Mouse (Mus musculus): ENCODE data around the gene Polr2b. TPM values are rescaled to one million over a fixed set of nuclear protein-coding genes. Genes with fewer than 3 reads are reported as not detected.

The Polr2b gene
- polyA plus RNA-seq, 2 experiments = 25.7 to 33.6 TPM

DNA sequence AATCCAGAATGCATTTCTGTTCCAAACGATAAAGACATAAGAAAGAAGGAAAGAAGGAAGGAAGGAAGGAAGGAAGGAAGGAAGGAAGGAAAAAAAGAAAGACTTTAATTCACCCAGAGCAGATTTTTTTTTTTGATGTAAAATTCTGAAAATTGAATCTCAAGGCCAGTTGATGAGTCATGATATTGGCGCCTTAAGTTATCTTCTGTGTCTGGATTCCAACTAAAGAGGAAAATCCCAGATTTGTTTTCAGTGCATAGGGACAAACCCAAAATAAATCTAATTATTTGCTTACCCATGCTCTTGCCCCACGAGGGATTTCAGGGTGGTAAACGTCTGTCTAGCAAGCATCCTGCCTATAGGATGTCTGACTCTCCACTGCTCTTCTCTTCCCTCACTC is 51.1 kb downstream of the Polr2b start:
- Histone ChIP-seq H3K27ac (no peak overlapping the region), H3K27me3 (ENCODE audit: control insufficient read depth, insufficient read depth, low read length) (no peaks in the 10 kb centered on the region), H3K36me3 (replicated peaks; ENCODE audit: control insufficient read depth, insufficient read depth, low read depth) (no peaks in the 10 kb centered on the region), H3K4me3 (ENCODE audit: insufficient read depth in 1 of 2, low read depth in 2 of 2, low read length in 2 of 2) (no peak overlapping the region), H3K9ac (replicated peaks) (no peak overlapping the region), H3K4me2 (ENCODE audit: low read depth) (no peak overlapping the region), H3K4me1 (replicated peaks; ENCODE audit: control insufficient read depth in 2 of 2, insufficient read depth in 2 of 2, low read length in 1 of 2) (peaks cover 0 to 6% of the 10 kb centered on the region in 2 experiments; a peak in 1 of 4 replicates), H3K9me3 (ENCODE audit: control insufficient read depth, low read length) (no peaks in the 10 kb centered on the region)
- TF ChIP-seq CTCF (IDR thresholded peaks at IDR 0.05; ENCODE audit: low read depth) (no peak), EP300 (IDR thresholded peaks at IDR 0.05; ENCODE audit: low read depth) (no peak)
- ATAC-seq (ENCODE audit: insufficient read depth) (no peak), DNase-seq (ENCODE audit: low read depth in 3 of 3, low spot score in 3 of 3) (no peak)
- 43% methylated on average over 4 of the region's 4 CpGs for WGBS (ENCODE audit: insufficient replicate concordance)

GRCm38 (mm10) chr5:77362120-77362519 is 52.2 kb downstream of the Polr2b start:
- Histone ChIP-seq H3K27me3 (ENCODE audit: control insufficient read depth, insufficient read depth, low read length) (no peaks in the 10 kb centered on the region), H3K9ac (replicated peaks) (no peak overlapping the region), H3K4me2 (ENCODE audit: low read depth) (no peak overlapping the region), H3K4me3 (ENCODE audit: insufficient read depth in 1 of 2, low read depth in 2 of 2, low read length in 2 of 2) (no peak overlapping the region), H3K27ac (no peak overlapping the region), H3K36me3 (replicated peaks; ENCODE audit: control insufficient read depth, insufficient read depth, low read depth) (no peaks in the 10 kb centered on the region), H3K4me1 (replicated peaks; ENCODE audit: control insufficient read depth in 2 of 2, insufficient read depth in 2 of 2, low read length in 1 of 2) (peaks cover 0 to 6% of the 10 kb centered on the region in 2 experiments; a peak in 1 of 4 replicates), H3K9me3 (ENCODE audit: control insufficient read depth, low read length) (no peaks in the 10 kb centered on the region)
- no peak for DNase-seq (ENCODE audit: low read depth in 3 of 3, low spot score in 3 of 3)
- TF ChIP-seq EP300 (IDR thresholded peaks at IDR 0.05; ENCODE audit: low read depth) (no peak), CTCF (IDR thresholded peaks at IDR 0.05; ENCODE audit: low read depth) (no peak)
- ATAC-seq (ENCODE audit: insufficient read depth) = no peak
- WGBS (ENCODE audit: insufficient replicate concordance) = 43% methylated on average over 3 of the region's 3 CpGs

DNA sequence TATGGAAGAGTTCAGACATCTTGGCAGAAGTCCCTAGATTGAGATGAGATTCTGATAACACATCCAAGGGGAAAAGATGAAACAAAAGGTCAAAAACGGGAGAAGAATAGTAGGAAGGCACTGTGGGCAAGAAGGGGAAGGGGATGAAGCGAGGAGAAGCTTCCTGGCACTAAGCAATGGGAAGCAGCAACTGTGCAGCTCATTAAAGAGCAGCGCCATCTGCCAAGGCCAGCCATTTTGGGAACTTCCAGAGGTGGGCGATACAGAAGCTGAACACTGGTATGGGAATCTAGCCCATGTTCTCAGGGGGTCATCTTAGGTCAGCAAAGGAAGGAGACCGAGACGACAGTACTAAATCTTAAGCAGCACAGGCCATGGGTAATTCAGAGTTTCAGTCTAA is 53.7 kb downstream of the Polr2b start:
- no peaks in the 10 kb centered on the region for H3K4me1 ChIP-seq (replicated peaks; ENCODE audit: control insufficient read depth in 2 of 2, insufficient read depth in 2 of 2, low read length in 1 of 2)
- no peak overlapping the region for H3K4me3 ChIP-seq (ENCODE audit: insufficient read depth in 1 of 2, low read depth in 2 of 2, low read length in 2 of 2)
- H3K9ac ChIP-seq (replicated peaks) = no peak overlapping the region
- DNase-seq (ENCODE audit: low read depth in 3 of 3, low spot score in 3 of 3) (no peak), ATAC-seq (ENCODE audit: insufficient read depth) (no peak)
- H3K4me2 ChIP-seq (ENCODE audit: low read depth) = no peak overlapping the region
- no peaks in the 10 kb centered on the region for H3K36me3 ChIP-seq (replicated peaks; ENCODE audit: control insufficient read depth, insufficient read depth, low read depth)
- no peak overlapping the region for H3K27ac ChIP-seq
- H3K9me3 ChIP-seq (ENCODE audit: control insufficient read depth, low read length) = no peaks in the 10 kb centered on the region
- TF ChIP-seq CTCF (IDR thresholded peaks at IDR 0.05; ENCODE audit: low read depth) (no peak), EP300 (IDR thresholded peaks at IDR 0.05; ENCODE audit: low read depth) (no peak)
- 59% methylated on average over 6 of the region's 6 CpGs for WGBS (ENCODE audit: insufficient replicate concordance)
- H3K27me3 ChIP-seq (ENCODE audit: control insufficient read depth, insufficient read depth, low read length) = no peaks in the 10 kb centered on the region

DNA sequence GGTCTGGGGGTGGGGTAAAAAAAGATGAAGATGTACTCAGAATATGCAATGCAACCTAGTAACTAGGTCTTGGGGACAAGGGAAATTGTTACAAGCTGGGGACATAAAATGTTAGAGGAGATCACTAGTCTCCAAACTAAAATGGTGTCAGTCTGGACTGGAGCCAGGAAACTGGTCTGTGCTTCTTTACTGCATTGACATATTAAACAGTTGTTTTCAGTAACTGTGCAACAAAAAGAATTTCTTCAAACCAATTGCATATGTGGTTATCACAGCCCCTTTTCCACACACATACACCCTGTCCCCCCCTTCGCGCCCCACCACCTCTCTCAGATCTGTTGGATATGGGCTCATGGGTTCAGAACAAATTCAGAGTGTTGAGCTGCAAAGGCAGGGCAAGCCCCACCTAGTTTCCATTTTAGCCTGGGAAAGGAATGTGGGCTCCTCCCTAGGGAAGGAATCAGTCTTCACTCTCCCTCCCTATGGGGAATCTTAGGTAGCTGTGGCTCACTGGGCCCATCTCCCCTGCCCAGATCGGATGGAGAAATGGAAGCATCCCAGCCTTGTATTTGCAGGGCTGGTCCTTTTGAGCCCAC is 54.6 kb downstream of the Polr2b start:
- Histone ChIP-seq H3K9ac (replicated peaks) (no peak overlapping the region), H3K4me3 (ENCODE audit: insufficient read depth in 1 of 2, low read depth in 2 of 2, low read length in 2 of 2) (no peak overlapping the region), H3K4me1 (replicated peaks; ENCODE audit: control insufficient read depth in 2 of 2, insufficient read depth in 2 of 2, low read length in 1 of 2) (no peaks in the 10 kb centered on the region), H3K27me3 (ENCODE audit: control insufficient read depth, insufficient read depth, low read length) (no peaks in the 10 kb centered on the region), H3K27ac (no peak overlapping the region), H3K4me2 (ENCODE audit: low read depth) (no peak overlapping the region), H3K9me3 (ENCODE audit: control insufficient read depth, low read length) (no peaks in the 10 kb centered on the region), H3K36me3 (replicated peaks; ENCODE audit: control insufficient read depth, insufficient read depth, low read depth) (no peaks in the 10 kb centered on the region)
- DNase-seq (ENCODE audit: low read depth in 3 of 3, low spot score in 3 of 3) (no peak), ATAC-seq (ENCODE audit: insufficient read depth) (no peak)
- TF ChIP-seq EP300 (IDR thresholded peaks at IDR 0.05; ENCODE audit: low read depth) (no peak), CTCF (IDR thresholded peaks at IDR 0.05; ENCODE audit: low read depth) (no peak)
- 87% methylated on average over 3 of the region's 3 CpGs for WGBS (ENCODE audit: insufficient replicate concordance)

DNA sequence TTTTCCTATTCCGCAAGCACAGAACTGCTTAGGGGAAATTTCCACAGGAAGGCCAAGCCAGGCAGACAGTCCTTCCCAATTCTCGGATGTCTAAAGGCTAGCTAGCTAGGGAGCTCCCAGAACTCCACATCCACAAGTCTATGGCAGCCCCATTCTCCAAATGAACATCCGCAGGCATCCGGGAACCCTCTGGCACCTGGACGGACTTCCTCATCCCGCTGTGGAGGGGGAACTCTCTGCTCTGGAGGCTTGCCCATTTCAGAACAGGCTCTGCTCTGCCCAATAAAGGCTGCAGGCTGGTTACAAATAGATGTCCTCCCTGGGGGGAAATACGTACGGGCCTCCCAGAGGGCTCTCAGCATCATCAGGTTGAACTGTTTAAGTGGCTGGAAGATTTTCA is 56.4 kb downstream of the Polr2b start:
- no peak for DNase-seq (ENCODE audit: low read depth in 3 of 3, low spot score in 3 of 3)
- Histone ChIP-seq H3K4me2 (ENCODE audit: low read depth) (no peak overlapping the region), H3K4me1 (replicated peaks; ENCODE audit: control insufficient read depth in 2 of 2, insufficient read depth in 2 of 2, low read length in 1 of 2) (0 out of 4 replicates have a peak, but pooled peaks cover 0 to 2% of the 10 kb centered on the region in 2 experiments), H3K36me3 (replicated peaks; ENCODE audit: control insufficient read depth, insufficient read depth, low read depth) (no peaks in the 10 kb centered on the region), H3K9me3 (ENCODE audit: control insufficient read depth, low read length) (no peaks in the 10 kb centered on the region), H3K4me3 (ENCODE audit: insufficient read depth in 1 of 2, low read depth in 2 of 2, low read length in 2 of 2) (no peak overlapping the region), H3K27ac (no peak overlapping the region), H3K27me3 (ENCODE audit: control insufficient read depth, insufficient read depth, low read length) (no peaks in the 10 kb centered on the region), H3K9ac (replicated peaks) (no peak overlapping the region)
- TF ChIP-seq CTCF (IDR thresholded peaks at IDR 0.05; ENCODE audit: low read depth) (no peak), EP300 (IDR thresholded peaks at IDR 0.05; ENCODE audit: low read depth) (no peak)
- no peak for ATAC-seq (ENCODE audit: insufficient read depth)
- 68% methylated on average over 8 of the region's 8 CpGs for WGBS (ENCODE audit: insufficient replicate concordance)
